Mouse (Mus musculus) midbrain, embryonic 16.5 days (tissue): ENCODE data around the gene Wdtc1. TPM values are rescaled to one million over a fixed set of nuclear protein-coding genes. Genes with fewer than 3 reads are reported as not detected.

ENCODE experiments used
- ATAC-seq: fragments of 200-750 bp; cut with Nextera tagmentation; 2 replicates; pipeline ENCODE4 v1.8.0; 2017; ENCODE audit warnings: moderate TSS enrichment
- H3K27ac ChIP-seq: fragments of 300-500 bp; sonication (generic); 2 replicates; pipeline ENCODE4 v1.5.1; 2014; ENCODE audit warnings: mild to moderate bottlenecking, low read length, mixed read lengths
- H3K27me3 ChIP-seq: fragments of 300-500 bp; sonication (generic); 2 replicates; pipeline ENCODE4 v1.6.1; 2014; ENCODE audit warnings: low read depth, low read length, mixed read lengths; ENCODE audit not compliant: control insufficient read depth, insufficient read depth
- H3K36me3 ChIP-seq: fragments of 300-500 bp; sonication (generic); 2 replicates; pipeline ENCODE4 v1.6.1; 2014; ENCODE audit warnings: mild to moderate bottlenecking, low read length, moderate library complexity, mixed read lengths; ENCODE audit not compliant: control insufficient read depth, insufficient read depth
- H3K4me1 ChIP-seq: fragments of 300-500 bp; sonication (generic); 2 replicates; pipeline ENCODE4 v1.6.1; 2014; ENCODE audit warnings: mild to moderate bottlenecking, low read length, mixed read lengths; ENCODE audit not compliant: control insufficient read depth, insufficient read depth
- H3K4me2 ChIP-seq: fragments of 300-500 bp; sonication (generic); 2 replicates; pipeline ENCODE4 v1.6.1; 2014; ENCODE audit warnings: mild to moderate bottlenecking, low read length, mixed read lengths
- H3K4me3 ChIP-seq: fragments of 300-500 bp; sonication (generic); 2 replicates; pipeline ENCODE4 v1.5.1; 2014; ENCODE audit warnings: low read depth, mild to moderate bottlenecking, low read length, moderate library complexity, mixed read lengths
- H3K9ac ChIP-seq: fragments of 300-500 bp; sonication (generic); 2 replicates; pipeline ENCODE4 v1.6.1; 2014; ENCODE audit warnings: low read depth, low read length, mixed read lengths
- H3K9me3 ChIP-seq: fragments of 300-500 bp; sonication (generic); replicated peaks from 2 replicates; pipeline ENCODE4 v1.6.1; 2014; ENCODE audit warnings: mild to moderate bottlenecking, low read length, mixed read lengths; ENCODE audit not compliant: control insufficient read depth, poor library complexity, severe bottlenecking
- WGBS: fragments of 180-500 bp; shearing (Covaris S2); extraction: QIAGEN DNeasy Blood & Tissue Kit; methylation state at CpG from one replicate; pipeline ENCODE4 v1.1.7; 2014; 5-methylcytosine and 5-hydroxymethylcytosine counted together
- polyA plus RNA-seq: library from polyadenylated mRNA; unstranded; fragments of >200 nt; fragmentation: Nextera tagmentation; extraction: Ambion mirVana; gene quantifications from 2 replicates; pipeline ENCODE4 v1.2.1, GENCODE M21; 2015

Wdtc1 gene
- polyA plus RNA-seq, 1 experiment from 2014 or later = 20.7 TPM

DNA sequence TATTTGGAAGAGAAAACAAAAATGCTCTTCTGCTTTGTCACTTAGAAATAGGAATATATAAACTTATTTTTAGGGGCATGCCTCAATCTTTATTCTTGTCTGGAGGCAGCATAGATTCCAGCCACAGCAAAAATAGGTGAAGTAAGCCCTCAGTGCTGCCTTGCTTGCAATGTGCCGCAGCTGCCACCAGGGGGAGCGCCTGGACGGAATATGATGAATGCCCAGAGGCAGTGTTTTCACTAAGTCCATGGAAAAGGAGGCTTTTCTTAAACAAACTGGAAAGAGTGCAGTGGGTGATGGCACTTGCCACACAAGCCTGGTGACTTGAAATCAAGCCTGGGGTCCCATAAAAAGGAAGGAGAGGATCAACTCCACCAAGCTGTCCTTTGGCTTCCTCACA lies 43.3 kb downstream of the Wdtc1 start:
- no peak overlapping the region for H3K27ac ChIP-seq
- H3K36me3 ChIP-seq = peaks cover 8% of the 10 kb centered on the region; the same call in 1 of the 2 replicates
- no peaks in the 10 kb centered on the region for H3K4me1 ChIP-seq
- 1% methylated on average over 3 of the region's 3 CpGs for WGBS
- H3K27me3 ChIP-seq = no peaks in the 10 kb centered on the region
- H3K4me2 ChIP-seq = no peak overlapping the region
- no peak overlapping the region for H3K9ac ChIP-seq
- H3K4me3 ChIP-seq = no peak overlapping the region
- H3K9me3 ChIP-seq = no peaks in the 10 kb centered on the region
- ATAC-seq = no peak

DNA sequence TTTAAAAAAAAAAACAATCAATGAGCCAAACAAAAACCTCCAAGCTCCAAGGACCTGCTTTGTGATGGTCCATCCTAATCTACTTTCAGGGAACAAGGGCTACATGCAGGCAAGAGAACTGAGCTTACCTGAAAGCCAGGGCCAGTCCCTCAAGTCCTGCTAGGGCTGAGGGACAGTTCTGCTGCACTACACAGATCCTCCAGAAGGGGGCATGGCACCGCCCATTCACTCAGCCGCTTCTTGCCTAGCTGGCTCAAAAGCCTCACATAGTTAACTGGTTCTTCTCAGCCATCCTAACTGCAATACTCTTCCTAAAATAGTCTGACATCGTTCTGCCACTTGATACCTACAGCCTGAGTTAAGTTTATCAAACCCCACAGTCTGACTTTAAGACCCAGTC lies 46.0 kb downstream of the Wdtc1 start:
- no peak for ATAC-seq

DNA sequence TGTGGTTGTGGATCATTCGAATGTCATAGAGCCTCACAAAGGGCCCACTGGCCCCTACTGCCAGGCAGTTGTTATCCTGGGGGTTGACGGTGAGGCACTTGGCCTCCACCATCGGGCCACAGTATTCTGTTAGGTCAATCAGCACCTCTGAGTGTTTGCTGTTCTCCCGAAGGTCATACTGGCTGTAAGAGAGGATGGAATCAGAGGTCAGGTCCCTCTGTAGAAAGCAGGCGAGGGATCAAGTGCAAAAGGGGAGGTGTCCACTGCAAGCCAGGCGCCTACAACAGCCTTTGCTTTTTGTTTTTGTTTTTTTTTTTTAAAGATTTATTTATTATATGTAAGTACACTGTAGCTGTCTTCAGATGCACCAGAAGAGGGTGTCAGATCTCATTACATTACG lies 47.5 kb downstream of the Wdtc1 start:
- WGBS = 87% methylated on average over 7 of the region's 7 CpGs
- ATAC-seq = no peak
- no peak overlapping the region for H3K4me2 ChIP-seq
- peaks cover 12% of the 10 kb centered on the region; the same call in 1 of the 2 replicates for H3K36me3 ChIP-seq
- H3K9me3 ChIP-seq = no peaks in the 10 kb centered on the region
- H3K9ac ChIP-seq = no peak overlapping the region
- no peaks in the 10 kb centered on the region for H3K27me3 ChIP-seq
- H3K4me3 ChIP-seq = no peak overlapping the region
- H3K27ac ChIP-seq = no peak overlapping the region
- H3K4me1 ChIP-seq = no peaks in the 10 kb centered on the region

More for the DNA sequence above, 46.0 kb downstream of the Wdtc1 start:
- no peak overlapping the region for H3K4me2 ChIP-seq
- H3K27me3 ChIP-seq = no peaks in the 10 kb centered on the region
- H3K9ac ChIP-seq = no peak overlapping the region
- H3K4me3 ChIP-seq = no peak overlapping the region
- H3K4me1 ChIP-seq = no peaks in the 10 kb centered on the region
- WGBS = 33% methylated on average over 3 of the region's 3 CpGs
- H3K27ac ChIP-seq = no peak overlapping the region
- H3K36me3 ChIP-seq = peaks cover 7% of the 10 kb centered on the region; the same call in 1 of the 2 replicates
- H3K9me3 ChIP-seq = no peaks in the 10 kb centered on the region

DNA sequence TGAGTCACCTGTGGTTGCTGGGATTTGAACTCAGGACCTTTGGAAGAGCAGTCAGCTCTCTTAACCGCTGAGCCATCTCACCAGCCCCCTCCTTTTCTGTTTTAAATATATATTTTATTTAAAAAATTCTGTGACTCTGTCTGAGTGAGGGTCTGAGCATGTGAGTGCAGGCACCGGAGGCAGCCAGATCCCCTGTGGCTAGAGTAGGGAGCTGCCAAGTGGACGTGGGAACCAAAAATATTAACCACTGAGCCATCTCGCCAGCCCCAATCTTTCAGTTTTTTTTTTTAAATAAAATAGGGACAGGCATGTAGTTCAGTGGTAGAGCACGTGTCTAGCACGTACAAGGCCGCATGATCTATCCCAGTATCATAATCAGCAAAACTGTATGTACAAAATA lies 48.5 kb downstream of the Wdtc1 start:
- H3K36me3 ChIP-seq = peaks cover 18% of the 10 kb centered on the region
- H3K4me1 ChIP-seq = no peaks in the 10 kb centered on the region
- no peak overlapping the region for H3K4me3 ChIP-seq
- ATAC-seq = no peak
- H3K9me3 ChIP-seq = no peaks in the 10 kb centered on the region
- H3K4me2 ChIP-seq = no peak overlapping the region
- no peaks in the 10 kb centered on the region for H3K27me3 ChIP-seq
- WGBS = 92% methylated on average over 7 of the region's 7 CpGs
- H3K27ac ChIP-seq = no peak overlapping the region
- H3K9ac ChIP-seq = no peak overlapping the region

DNA sequence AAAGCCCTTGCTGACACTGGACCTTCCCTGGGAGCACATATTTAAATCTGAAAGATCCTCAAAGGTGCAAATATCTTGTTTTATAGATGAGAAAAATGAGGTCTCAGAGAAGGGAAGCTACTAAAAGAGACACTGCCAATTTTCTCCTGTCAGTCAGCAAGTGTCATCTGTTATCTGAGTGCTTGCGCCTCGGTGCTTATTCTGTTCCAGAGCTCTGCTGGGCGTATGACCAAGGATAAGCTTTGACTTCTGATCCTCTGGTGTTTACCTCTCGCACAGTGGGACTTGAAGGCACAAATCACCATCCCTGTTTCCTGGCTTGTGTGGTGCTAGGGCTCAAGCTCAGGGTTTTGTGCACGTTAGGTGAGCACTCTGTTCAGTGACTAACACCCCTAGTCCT lies 50.6 kb downstream of the Wdtc1 start:
- peaks cover 9% of the 10 kb centered on the region; the same call in 1 of the 2 replicates for H3K4me1 ChIP-seq
- no peak overlapping the region for H3K27ac ChIP-seq
- 85% methylated on average over 5 of the region's 5 CpGs for WGBS

DNA sequence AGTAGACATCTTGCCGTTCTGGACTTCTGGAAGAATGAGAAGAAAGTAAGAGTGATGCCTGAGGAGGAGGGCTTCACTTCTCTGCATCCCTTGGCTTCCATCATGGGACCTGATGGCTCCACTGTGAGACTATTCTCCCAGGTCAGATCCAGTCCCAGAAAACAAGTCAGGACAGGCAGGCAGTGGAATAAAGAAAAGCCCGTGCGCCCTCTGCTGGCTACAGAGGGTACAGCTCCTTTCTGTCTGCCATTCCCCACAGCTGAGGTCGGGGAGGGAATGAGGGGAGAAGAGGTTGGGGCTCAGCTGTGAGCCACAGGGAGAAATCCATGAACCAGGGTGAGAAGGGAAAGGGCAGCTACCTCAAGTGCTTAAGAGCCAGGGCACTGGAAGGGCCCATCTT lies 51.5 kb downstream of the Wdtc1 start:
- Histone ChIP-seq H3K27ac (no peak overlapping the region), H3K36me3 (peaks cover 15% of the 10 kb centered on the region), H3K4me3 (no peak overlapping the region), H3K4me2 (no peak overlapping the region), H3K9ac (no peak overlapping the region), H3K4me1 (peaks cover 9% of the 10 kb centered on the region; the same call in 1 of the 2 replicates), H3K27me3 (no peaks in the 10 kb centered on the region), H3K9me3 (no peaks in the 10 kb centered on the region)
- no peak for ATAC-seq
- 22% methylated on average over 4 of the region's 4 CpGs for WGBS

More for the DNA sequence above, 50.6 kb downstream of the Wdtc1 start:
- H3K4me3 ChIP-seq = no peak overlapping the region
- H3K4me2 ChIP-seq = no peak overlapping the region
- peaks cover 15% of the 10 kb centered on the region for H3K36me3 ChIP-seq
- no peak for ATAC-seq
- H3K27me3 ChIP-seq = no peaks in the 10 kb centered on the region
- H3K9ac ChIP-seq = no peak overlapping the region
- H3K9me3 ChIP-seq = no peaks in the 10 kb centered on the region

DNA sequence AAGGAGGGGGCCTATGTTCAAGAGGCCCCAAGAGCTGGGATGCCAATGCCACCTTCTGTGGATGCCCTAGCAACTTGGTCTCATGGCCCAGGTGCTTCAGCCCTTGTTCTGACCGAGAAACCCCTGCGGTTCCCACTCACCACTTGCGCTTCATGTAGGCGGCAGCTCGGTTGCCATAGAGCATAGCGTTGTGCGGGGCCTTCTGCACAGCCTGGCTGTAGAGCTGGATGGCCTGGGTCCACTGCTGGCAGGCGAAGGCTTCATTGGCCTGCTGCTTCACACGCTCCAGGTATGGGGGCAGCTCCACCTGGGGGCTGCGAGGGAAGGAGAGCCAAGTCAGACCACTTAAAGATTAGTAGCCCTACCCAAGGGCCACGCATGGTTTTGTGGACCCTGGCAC lies 52.9 kb downstream of the Wdtc1 start:
- H3K4me2 ChIP-seq = no peak overlapping the region
- 87% methylated on average over 11 of the region's 11 CpGs for WGBS
- H3K4me3 ChIP-seq = no peak overlapping the region
- no peaks in the 10 kb centered on the region for H3K27me3 ChIP-seq
- H3K9me3 ChIP-seq = no peaks in the 10 kb centered on the region
- peaks cover 9% of the 10 kb centered on the region; the same call in 1 of the 2 replicates for H3K4me1 ChIP-seq
- ATAC-seq = no peak
- peaks cover 24% of the 10 kb centered on the region for H3K36me3 ChIP-seq
- no peak overlapping the region for H3K9ac ChIP-seq
- H3K27ac ChIP-seq = 0 out of 2 replicates have a peak overlapping the region, but pooled peaks have one; percentile 32

DNA sequence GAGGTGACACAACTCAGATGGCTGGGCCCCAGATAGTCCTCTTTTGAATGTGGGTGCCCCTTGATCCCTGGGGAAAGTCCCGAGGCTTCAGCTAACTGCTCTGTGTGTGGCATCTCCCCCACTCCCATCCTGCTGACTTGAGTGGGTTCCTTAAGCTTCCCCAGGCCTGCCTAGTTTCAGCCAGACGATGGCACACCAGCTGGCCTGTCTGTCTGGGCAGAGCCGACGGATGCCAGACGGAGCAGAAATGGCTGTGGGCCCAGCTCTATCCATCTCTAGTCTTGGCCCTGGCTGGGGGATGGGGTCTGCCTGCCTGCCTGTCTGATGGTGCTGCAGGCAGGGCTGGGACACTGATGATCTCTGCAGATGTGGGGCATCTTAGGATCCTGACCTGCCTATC lies 53.6 kb downstream of the Wdtc1 start:
- Histone ChIP-seq H3K36me3 (peaks cover 29% of the 10 kb centered on the region), H3K9me3 (no peaks in the 10 kb centered on the region), H3K4me1 (peaks cover 9% of the 10 kb centered on the region; the same call in 1 of the 2 replicates), H3K4me2 (no peak overlapping the region), H3K27me3 (no peaks in the 10 kb centered on the region), H3K9ac (no peak overlapping the region), H3K4me3 (no peak overlapping the region), H3K27ac (peak overlapping the region; percentile 51; the same call in 1 of the 2 replicates)
- no peak for ATAC-seq
- WGBS = 52% methylated on average over 5 of the region's 5 CpGs

DNA sequence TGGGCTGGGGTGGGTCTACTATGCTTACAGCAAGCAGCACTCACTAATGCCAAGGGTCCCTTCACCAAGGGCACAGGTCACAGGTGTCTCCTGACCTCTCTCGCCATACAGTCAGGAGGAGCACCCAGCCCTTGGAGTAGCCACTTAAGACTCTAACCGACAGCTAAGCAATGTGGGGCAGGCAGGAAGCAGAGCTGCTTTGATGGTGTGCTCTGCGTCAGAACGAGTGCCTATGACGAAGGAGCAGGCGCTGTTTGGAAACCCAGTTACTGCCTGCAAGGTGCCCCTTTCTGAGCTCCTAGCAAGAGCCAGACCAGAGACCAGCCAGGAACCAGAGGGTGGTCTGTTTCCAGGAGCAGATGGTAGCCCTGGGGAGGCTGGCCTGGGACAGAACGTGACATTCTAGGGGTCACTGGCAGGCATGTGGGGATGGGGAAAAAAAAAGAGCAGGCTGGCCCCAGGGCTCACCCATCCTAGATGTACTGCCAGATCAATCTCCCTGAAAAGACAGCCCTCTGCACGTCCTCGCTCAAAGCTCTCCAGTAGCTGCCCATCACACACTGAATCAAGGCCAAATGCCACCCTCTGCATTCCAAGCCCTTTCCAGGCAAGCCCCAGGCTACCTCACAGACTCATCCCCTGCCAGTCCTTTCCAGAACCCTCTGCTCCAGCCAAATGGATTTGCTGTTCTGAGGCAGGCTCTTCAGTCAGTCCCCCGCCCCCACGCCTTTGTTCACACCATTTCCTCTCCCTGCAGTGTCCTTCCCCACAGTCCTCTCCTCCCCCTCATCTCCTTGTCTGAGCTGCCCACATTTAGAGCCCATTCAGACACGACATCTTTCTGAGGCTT lies 54.5 kb downstream of the Wdtc1 start:
- no peaks in the 10 kb centered on the region for H3K9me3 ChIP-seq
- no peak overlapping the region for H3K4me3 ChIP-seq
- 32% methylated on average over 12 of the region's 12 CpGs for WGBS
- ATAC-seq = no peak; the same call in 1 of the 2 replicates
- H3K9ac ChIP-seq = peak overlapping the region; percentile 39; the same call in 1 of the 2 replicates
- H3K36me3 ChIP-seq = peaks cover 29% of the 10 kb centered on the region
- H3K27ac ChIP-seq = peak overlapping the region; percentile 51
- no peak overlapping the region for H3K4me2 ChIP-seq
- peaks cover 9% of the 10 kb centered on the region; the same call in 1 of the 2 replicates for H3K4me1 ChIP-seq
- H3K27me3 ChIP-seq = no peaks in the 10 kb centered on the region
